Mouse (Mus musculus) liver, adult 10 weeks (tissue): ENCODE data around the gene Emc7. TPM values are rescaled to one million over a fixed set of nuclear protein-coding genes. Genes with fewer than 3 reads are reported as not detected.

Experiments
- polyA plus RNA-seq: library from polyadenylated mRNA; stranded (reverse); fragments of 350-450 nt; fragmentation: Illumina TruSeq; extraction: RNeasy Lipid Tissue Mini Kit (QIAGEN cat#74804); gene quantifications from one replicate; pipeline ENCODE4 v1.2.3, GENCODE M21; 2014; ENCODE audit warnings: low read depth, low replicate concordance

The Emc7 gene
- polyA plus RNA-seq, result 42.6 TPM

GRCm38 (mm10) chr2:112454862-112455564 lies at the start of gene Emc7:
TSS of gene Emc7 (plus strand) at chr2:112454997.

GRCm38 (mm10) chr2:112480669-112481068 lies 25.9 kb downstream of the Emc7 start, which contains the start of gene Chrm5:
TSS of gene Chrm5 (minus strand) at chr2:112480769.

GRCm38 (mm10) chr2:112492856-112493538 lies 38.2 kb downstream of the Emc7 start, which contains the start of gene Aven:
TSS of gene Aven (plus strand) at chr2:112492964.

Other genes with a start within 250 kb of the Emc7 start
- gene Lpcat4, start 215.5 kb upstream of the Emc7 start, polyA plus RNA-seq, result not detected
- gene Nutm1, start 195.7 kb upstream of the Emc7 start, polyA plus RNA-seq, result not detected
- gene Nop10, start 193.1 kb upstream of the Emc7 start, polyA plus RNA-seq, result 25.4 TPM
- gene Slc12a6, start 189.2 kb upstream of the Emc7 start, polyA plus RNA-seq, result 10.0 TPM
- gene Gm21985, start 188.7 kb upstream of the Emc7 start, polyA plus RNA-seq, result 0.08 TPM
- 58.8 TPM for gene Emc4, start 87.0 kb upstream of the Emc7 start, polyA plus RNA-seq
- 13.6 TPM for gene Katnbl1, start 75.8 kb upstream of the Emc7 start, polyA plus RNA-seq
- not detected for gene Chrm5, start 25.8 kb downstream of the Emc7 start, polyA plus RNA-seq
- gene Aven, start 38.0 kb downstream of the Emc7 start, polyA plus RNA-seq, result 9.1 TPM